Mouse (Mus musculus): ENCODE measurements around the gene G6pc3. TPM values are rescaled to one million over a fixed set of nuclear protein-coding genes. Genes with fewer than 3 reads are reported as not detected.
"Not testable (repeated sequence)": the region's sequence is repeated elsewhere in the genome, so short reads cannot be mapped to it uniquely, and the experiment has no call there.

Gene G6pc3
- polyA plus RNA-seq, 1 experiment from 2014 or later: 31.6 TPM

DNA sequence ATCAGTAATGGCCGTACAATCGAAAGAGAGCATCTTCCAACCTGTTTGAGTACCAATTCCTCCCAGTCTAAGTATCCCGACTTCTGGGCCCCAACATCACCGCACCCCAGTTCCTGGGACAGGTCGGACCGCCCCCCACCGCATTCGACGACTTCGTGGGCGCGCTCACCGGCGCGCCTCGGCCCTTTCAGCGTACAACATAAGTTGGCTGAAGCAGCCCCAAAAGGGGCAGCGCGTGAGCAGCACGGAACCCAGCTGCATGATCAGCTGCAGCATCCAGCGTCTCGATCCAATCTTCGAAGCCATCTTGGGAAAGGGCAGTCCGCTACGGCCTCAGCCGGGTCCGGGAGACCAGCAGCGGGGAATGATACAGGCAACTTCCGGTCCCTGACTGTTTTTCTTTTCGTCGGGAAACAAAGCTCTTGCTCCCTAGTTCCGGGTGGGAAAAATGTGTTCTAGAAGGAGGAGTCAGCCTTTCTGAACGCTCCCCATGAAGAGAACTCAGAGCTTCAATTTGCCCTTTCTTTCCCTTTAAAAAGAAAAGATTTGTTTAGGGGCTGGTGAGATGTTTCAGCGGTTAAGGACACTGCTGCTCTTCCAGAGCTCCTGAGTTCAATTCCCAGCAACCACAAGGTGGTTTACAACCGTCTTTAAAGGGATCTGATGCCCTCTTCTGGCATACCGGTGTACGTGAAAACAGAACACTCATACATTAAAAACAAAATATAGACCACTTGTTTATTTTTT lies 33.2 kb upstream of the G6pc3 start, which contains the start of gene Tmem101:
Gene Tmem101 (minus strand): TSS at position 366 of the 747 bp plus-strand sequence.
- Histone ChIP-seq H3K4me2 (ENCODE audit: low read length) (peak within 1 kb of the TSS; percentile 70), H3K4me1 (ENCODE audit: control insufficient read depth, insufficient read depth, low read length) (peaks cover 3% of the 10 kb centered on the region; the same call in 1 of the 2 replicates), H3K4me3 (replicated peaks; ENCODE audit: low read depth, low read length) (peak within 1 kb of the TSS; percentile 61), H3K9me3 (ENCODE audit: control insufficient read depth, low read length) (no peaks in the 10 kb centered on the region), H3K36me3 (ENCODE audit: control insufficient read depth, insufficient read depth, low read length) (peaks cover 16% of the 10 kb centered on the region), H3K9ac (replicated peaks; ENCODE audit: low read length) (peak within 1 kb of the TSS; percentile 66), H3K27ac (replicated peaks; ENCODE audit: low read depth, low read length) (peak within 1 kb of the TSS; percentile 77), H3K27me3 (ENCODE audit: control insufficient read depth, insufficient read depth, low read length) (no peaks in the 10 kb centered on the region)
- DNase-seq: peak; percentile 95
- ATAC-seq (ENCODE audit: low FRiP score, low TSS enrichment): peak; percentile 86; the same call in 1 of the 2 replicates
- under 1% methylated on average over 37 of the region's 37 CpGs for WGBS

DNA sequence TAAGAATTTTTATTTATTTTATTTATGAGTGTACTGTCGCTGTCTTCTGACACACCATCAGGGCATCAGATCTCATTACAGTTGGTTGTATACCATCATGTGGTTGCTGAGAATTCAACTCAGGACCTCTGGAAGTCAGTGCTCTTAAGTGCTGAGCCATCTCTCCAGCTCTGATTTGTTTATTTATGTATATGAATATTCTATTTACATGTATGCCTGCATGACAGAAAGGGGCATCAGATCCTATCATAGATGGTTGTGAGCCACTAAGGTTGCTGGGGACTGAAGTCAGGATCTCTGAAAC lies 32.7 kb upstream of the G6pc3 start:
- Histone ChIP-seq H3K36me3 (ENCODE audit: control insufficient read depth, insufficient read depth, low read length) (peaks cover 22% of the 10 kb centered on the region), H3K4me1 (ENCODE audit: control insufficient read depth, insufficient read depth, low read length) (peaks cover 3% of the 10 kb centered on the region; the same call in 1 of the 2 replicates), H3K9ac (replicated peaks; ENCODE audit: low read length) (no peak overlapping the region), H3K4me3 (replicated peaks; ENCODE audit: low read depth, low read length) (no peak overlapping the region), H3K4me2 (ENCODE audit: low read length) (no peak overlapping the region), H3K27me3 (ENCODE audit: control insufficient read depth, insufficient read depth, low read length) (no peaks in the 10 kb centered on the region), H3K9me3 (ENCODE audit: control insufficient read depth, low read length) (no peaks in the 10 kb centered on the region), H3K27ac (replicated peaks; ENCODE audit: low read depth, low read length) (no peak overlapping the region)
- ATAC-seq (ENCODE audit: low FRiP score, low TSS enrichment) (no peak), DNase-seq (no peak)
- 16% methylated on average over 1 of the region's 1 CpGs for WGBS

- 76% methylated on average over 2 of the region's 2 CpGs for WGBS
- H3K4me2 ChIP-seq (ENCODE audit: low read length); H3K27me3 ChIP-seq (ENCODE audit: control insufficient read depth, insufficient read depth, low read length); H3K9ac ChIP-seq (replicated peaks; ENCODE audit: low read length); ATAC-seq (ENCODE audit: low FRiP score, low TSS enrichment); H3K4me3 ChIP-seq (replicated peaks; ENCODE audit: low read depth, low read length); H3K4me1 ChIP-seq (ENCODE audit: control insufficient read depth, insufficient read depth, low read length); H3K9me3 ChIP-seq (ENCODE audit: control insufficient read depth, low read length); H3K27ac ChIP-seq (replicated peaks; ENCODE audit: low read depth, low read length); DNase-seq: not testable (repeated sequence)
- peaks cover 24% of the 10 kb centered on the region for H3K36me3 ChIP-seq (ENCODE audit: control insufficient read depth, insufficient read depth, low read length)
Observed at GRCm38 (mm10) chr11:102158024-102158423, 31.4 kb upstream of the G6pc3 start.

DNA sequence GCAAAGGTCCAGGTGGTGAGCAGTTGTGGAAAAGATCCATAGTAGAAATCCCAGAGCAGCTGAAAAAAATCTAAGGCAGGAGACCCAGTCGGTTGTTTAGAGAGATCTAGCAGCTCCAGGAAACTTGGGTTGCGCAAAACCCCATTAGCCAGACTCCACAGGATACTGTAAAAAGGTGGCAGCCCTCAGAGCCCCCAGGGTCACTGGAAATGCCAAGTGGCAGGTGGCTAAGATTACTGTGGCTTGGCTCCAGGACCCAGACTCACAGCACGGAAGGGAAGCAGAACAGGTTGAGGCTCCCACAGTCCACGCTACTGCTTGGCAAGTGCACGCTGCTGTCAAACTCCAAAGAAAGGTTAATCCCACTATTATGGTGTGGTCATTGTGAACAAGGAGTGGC lies 29.6 kb upstream of the G6pc3 start:
- ATAC-seq (ENCODE audit: low FRiP score, low TSS enrichment): no peak
- Histone ChIP-seq H3K4me2 (ENCODE audit: low read length) (no peak overlapping the region), H3K36me3 (ENCODE audit: control insufficient read depth, insufficient read depth, low read length) (peaks cover 35% of the 10 kb centered on the region), H3K4me1 (ENCODE audit: control insufficient read depth, insufficient read depth, low read length) (peaks cover 3% of the 10 kb centered on the region; the same call in 1 of the 2 replicates), H3K9me3 (ENCODE audit: control insufficient read depth, low read length) (no peaks in the 10 kb centered on the region), H3K4me3 (replicated peaks; ENCODE audit: low read depth, low read length) (no peak overlapping the region), H3K27me3 (ENCODE audit: control insufficient read depth, insufficient read depth, low read length) (no peaks in the 10 kb centered on the region), H3K9ac (replicated peaks; ENCODE audit: low read length) (no peak overlapping the region), H3K27ac (replicated peaks; ENCODE audit: low read depth, low read length) (no peak overlapping the region)
- WGBS: 76% methylated on average over 5 of the region's 5 CpGs
- DNase-seq: no peak

DNA sequence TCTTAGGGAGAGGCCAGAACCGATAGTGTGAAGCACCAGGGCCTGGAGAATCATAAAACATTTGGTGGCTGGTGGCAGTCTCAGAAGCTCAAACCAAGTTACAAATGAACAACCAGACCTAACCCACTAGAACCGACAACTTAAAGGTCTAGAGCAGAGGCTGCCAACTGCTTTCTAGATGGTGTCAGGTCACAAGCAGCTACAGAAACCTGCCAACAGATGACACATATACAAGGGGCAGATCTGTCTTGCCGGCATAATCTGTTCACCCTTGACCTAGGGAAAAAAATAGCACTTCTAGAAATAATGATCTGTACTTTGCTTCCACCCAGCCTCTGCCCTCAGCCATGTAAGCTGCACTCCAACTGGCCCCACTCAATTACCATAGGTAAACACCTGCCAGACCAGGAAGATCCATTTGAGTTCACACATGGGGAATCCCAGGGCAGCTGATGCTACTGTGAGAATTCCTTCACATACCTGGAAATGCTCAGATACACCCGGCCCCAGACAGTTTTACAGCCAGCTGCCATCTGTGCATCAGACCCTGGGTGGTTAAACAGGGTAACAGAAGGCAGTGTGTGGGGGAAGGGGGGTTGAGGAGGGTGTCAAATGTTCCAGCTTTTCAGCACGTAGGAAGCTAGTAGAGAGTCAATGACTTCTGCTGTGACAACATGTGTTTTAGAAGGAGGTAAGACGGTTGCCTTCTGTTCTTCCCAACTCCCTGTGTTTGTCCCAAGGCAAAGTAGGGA lies 23.3 kb upstream of the G6pc3 start:
- peaks cover 74% of the 10 kb centered on the region for H3K36me3 ChIP-seq (ENCODE audit: control insufficient read depth, insufficient read depth, low read length)
- H3K4me2 ChIP-seq (ENCODE audit: low read length): no peak overlapping the region
- no peak overlapping the region for H3K4me3 ChIP-seq (replicated peaks; ENCODE audit: low read depth, low read length)
- DNase-seq (no peak), ATAC-seq (ENCODE audit: low FRiP score, low TSS enrichment) (no peak)
- no peaks in the 10 kb centered on the region for H3K9me3 ChIP-seq (ENCODE audit: control insufficient read depth, low read length)
- no peaks in the 10 kb centered on the region for H3K4me1 ChIP-seq (ENCODE audit: control insufficient read depth, insufficient read depth, low read length)
- no peaks in the 10 kb centered on the region for H3K27me3 ChIP-seq (ENCODE audit: control insufficient read depth, insufficient read depth, low read length)
- 86% methylated on average over 6 of the region's 6 CpGs for WGBS
- H3K27ac ChIP-seq (replicated peaks; ENCODE audit: low read depth, low read length): no peak overlapping the region
- no peak overlapping the region for H3K9ac ChIP-seq (replicated peaks; ENCODE audit: low read length)

DNA sequence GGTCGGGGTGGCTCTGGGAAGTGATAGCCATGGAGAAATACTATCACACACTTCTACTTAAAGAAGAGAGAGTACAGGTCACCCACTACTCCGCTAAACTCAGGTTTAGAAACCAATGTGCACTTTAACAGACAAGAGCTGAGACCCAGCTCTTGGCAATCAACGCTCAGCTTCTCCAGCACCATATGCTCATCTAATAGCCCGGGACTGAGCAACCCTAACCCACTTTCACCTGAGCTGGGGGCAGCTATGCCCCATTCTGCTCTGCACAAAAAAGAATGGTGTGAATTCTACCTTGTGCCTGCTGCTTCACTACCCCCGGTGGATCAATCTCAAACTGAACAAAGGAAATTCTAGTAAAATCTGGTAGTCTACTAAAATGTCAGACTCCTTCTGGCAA lies 21.9 kb upstream of the G6pc3 start:
- no peaks in the 10 kb centered on the region for H3K4me1 ChIP-seq (ENCODE audit: control insufficient read depth, insufficient read depth, low read length)
- no peak overlapping the region for H3K4me2 ChIP-seq (ENCODE audit: low read length)
- WGBS: 93% methylated on average over 5 of the region's 5 CpGs
- ATAC-seq (ENCODE audit: low FRiP score, low TSS enrichment) (no peak), DNase-seq (no peak)
- H3K9me3 ChIP-seq (ENCODE audit: control insufficient read depth, low read length): no peaks in the 10 kb centered on the region
- H3K4me3 ChIP-seq (replicated peaks; ENCODE audit: low read depth, low read length): no peak overlapping the region
- no peaks in the 10 kb centered on the region for H3K27me3 ChIP-seq (ENCODE audit: control insufficient read depth, insufficient read depth, low read length)
- H3K27ac ChIP-seq (replicated peaks; ENCODE audit: low read depth, low read length): no peak overlapping the region
- H3K9ac ChIP-seq (replicated peaks; ENCODE audit: low read length): no peak overlapping the region
- H3K36me3 ChIP-seq (ENCODE audit: control insufficient read depth, insufficient read depth, low read length): peaks cover 65% of the 10 kb centered on the region

- Histone ChIP-seq H3K9ac (replicated peaks; ENCODE audit: low read length) (no peak overlapping the region), H3K27me3 (ENCODE audit: control insufficient read depth, insufficient read depth, low read length) (no peaks in the 10 kb centered on the region), H3K36me3 (ENCODE audit: control insufficient read depth, insufficient read depth, low read length) (peaks cover 55% of the 10 kb centered on the region), H3K4me1 (ENCODE audit: control insufficient read depth, insufficient read depth, low read length) (no peaks in the 10 kb centered on the region), H3K27ac (replicated peaks; ENCODE audit: low read depth, low read length) (no peak overlapping the region), H3K9me3 (ENCODE audit: control insufficient read depth, low read length) (no peaks in the 10 kb centered on the region), H3K4me2 (ENCODE audit: low read length) (no peak overlapping the region), H3K4me3 (replicated peaks; ENCODE audit: low read depth, low read length) (no peak overlapping the region)
- ATAC-seq (ENCODE audit: low FRiP score, low TSS enrichment) (no peak), DNase-seq (no peak)
- WGBS: 93% methylated on average over 5 of the region's 5 CpGs
Observed at GRCm38 (mm10) chr11:102168689-102169088, 20.7 kb upstream of the G6pc3 start.

DNA sequence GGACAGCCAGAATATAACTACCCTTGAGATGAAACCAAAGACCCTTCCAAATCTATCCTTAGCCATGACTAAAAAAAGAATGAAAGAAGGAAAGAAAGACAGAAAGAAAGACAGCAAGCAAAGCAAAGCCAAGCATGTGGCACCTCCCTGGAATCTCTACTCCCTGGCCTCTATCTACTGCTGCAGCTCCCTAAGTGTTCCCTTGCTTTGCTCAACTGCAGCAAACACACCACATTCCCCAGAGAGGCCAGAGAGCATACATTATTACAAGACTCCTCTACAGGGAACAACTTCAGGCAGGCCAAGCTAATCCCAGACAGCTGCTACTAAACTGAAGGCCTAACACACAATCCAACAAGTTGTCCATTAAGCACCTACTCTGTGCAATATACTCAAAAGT lies 9.6 kb upstream of the G6pc3 start:
- H3K27me3 ChIP-seq (ENCODE audit: control insufficient read depth, insufficient read depth, low read length): no peaks in the 10 kb centered on the region

DNA sequence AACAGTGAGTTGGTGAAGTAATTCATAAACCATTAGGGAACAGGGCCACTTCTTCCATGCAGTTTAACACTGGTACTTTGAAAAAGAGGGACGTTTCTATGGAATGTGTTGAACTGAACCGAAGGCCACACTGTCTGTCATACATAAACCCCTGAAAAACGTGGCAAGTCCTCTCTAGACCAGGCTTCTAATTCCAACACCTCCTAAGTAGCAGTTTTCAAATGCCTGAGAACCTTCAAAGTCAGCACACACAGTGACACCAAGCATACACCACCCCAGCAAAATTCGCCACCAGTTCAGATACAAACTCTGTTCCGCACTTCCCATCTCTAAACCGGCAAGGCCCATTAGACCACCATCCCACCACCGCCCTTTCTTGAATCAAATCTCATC lies 5.2 kb upstream of the G6pc3 start:
- Histone ChIP-seq H3K4me1 (ENCODE audit: control insufficient read depth, insufficient read depth, low read length) (peaks cover 17% of the 10 kb centered on the region; the same call in 1 of the 2 replicates), H3K27ac (replicated peaks; ENCODE audit: low read depth, low read length) (peak overlapping the region; percentile 96), H3K9ac (replicated peaks; ENCODE audit: low read length) (peak overlapping the region; percentile 86), H3K27me3 (ENCODE audit: control insufficient read depth, insufficient read depth, low read length) (no peaks in the 10 kb centered on the region), H3K36me3 (ENCODE audit: control insufficient read depth, insufficient read depth, low read length) (peaks cover 27% of the 10 kb centered on the region), H3K4me3 (replicated peaks; ENCODE audit: low read depth, low read length) (peak overlapping the region; percentile 88), H3K4me2 (ENCODE audit: low read length) (peak overlapping the region; percentile 77), H3K9me3 (ENCODE audit: control insufficient read depth, low read length) (no peaks in the 10 kb centered on the region)
- ATAC-seq (ENCODE audit: low FRiP score, low TSS enrichment) (no peak), DNase-seq (no peak)
- 6% methylated on average over 7 of the region's 7 CpGs for WGBS

More for the DNA sequence above, 9.6 kb upstream of the G6pc3 start:
- ATAC-seq (ENCODE audit: low FRiP score, low TSS enrichment) (no peak), DNase-seq (no peak)
- H3K9ac ChIP-seq (replicated peaks; ENCODE audit: low read length): no peak overlapping the region
- H3K4me3 ChIP-seq (replicated peaks; ENCODE audit: low read depth, low read length): no peak overlapping the region
- no peaks in the 10 kb centered on the region for H3K9me3 ChIP-seq (ENCODE audit: control insufficient read depth, low read length)
- H3K4me2 ChIP-seq (ENCODE audit: low read length): no peak overlapping the region
- H3K36me3 ChIP-seq (ENCODE audit: control insufficient read depth, insufficient read depth, low read length): peaks cover 53% of the 10 kb centered on the region
- H3K27ac ChIP-seq (replicated peaks; ENCODE audit: low read depth, low read length): no peak overlapping the region
- H3K4me1 ChIP-seq (ENCODE audit: control insufficient read depth, insufficient read depth, low read length): peaks cover 12% of the 10 kb centered on the region; the same call in 1 of the 2 replicates
